Mouse (Mus musculus) layer of hippocampus, adult 11-12 months (tissue): ENCODE measurements at regions not wholly inside any gene's neighbourhood (a gene's known extent, or its start where the extent isn't known, plus 50 kb on each side); places are given as distances from the start of the nearest gene placed in this dataset.
"Not testable (repeated sequence)": the region's sequence is repeated elsewhere in the genome, so short reads cannot be mapped to it uniquely, and the experiment has no call there.

Source experiments
- DNase-seq: peaks from one replicate; pipeline ENCODE4 v3.0.0; 2022; ENCODE audit warnings: low spot score

GRCm38 (mm10) chr1:161728546-161729206 lies 59.6 kb downstream of the Fasl start:
- DNase-seq, result no peak

GRCm38 (mm10) chr1:161727357-161727756 lies 60.9 kb downstream of the Fasl start:
- not testable (repeated sequence) for DNase-seq

- DNase-seq, result not testable (repeated sequence)
Measured at GRCm38 (mm10) chr1:161726098-161726497, 62.2 kb downstream of the Fasl start.

GRCm38 (mm10) chr1:161719876-161720275 lies 68.4 kb downstream of the Fasl start:
- no peak for DNase-seq

- no peak for DNase-seq
Measured at GRCm38 (mm10) chr1:161718254-161718653, 70.0 kb downstream of the Fasl start.

- peak; percentile 40 for DNase-seq
Measured at GRCm38 (mm10) chr1:161712918-161713317, 75.4 kb downstream of the Fasl start.

GRCm38 (mm10) chr1:161712283-161712682 lies 76.0 kb downstream of the Fasl start:
- no peak for DNase-seq

- DNase-seq, result no peak
Measured at GRCm38 (mm10) chr1:161707049-161707448, 81.2 kb downstream of the Fasl start.

GRCm38 (mm10) chr1:161704961-161705360 lies 83.3 kb downstream of the Fasl start:
- DNase-seq, result no peak

GRCm38 (mm10) chr1:161704527-161704926 lies 83.8 kb downstream of the Fasl start:
- no peak for DNase-seq

- DNase-seq, result no peak
Measured at GRCm38 (mm10) chr1:161695886-161696285, 92.4 kb downstream of the Fasl start.

- no peak for DNase-seq
Measured at GRCm38 (mm10) chr1:161693768-161694160, 94.5 kb downstream of the Fasl start.

- DNase-seq, result no peak
Measured at GRCm38 (mm10) chr1:161692836-161693767, 95.2 kb downstream of the Fasl start.

GRCm38 (mm10) chr1:161688946-161689345 lies 99.3 kb downstream of the Fasl start:
- no peak for DNase-seq

GRCm38 (mm10) chr1:161687548-161687947 lies 100.7 kb downstream of the Fasl start:
- DNase-seq, result peak; percentile 48

- DNase-seq, result no peak
Measured at GRCm38 (mm10) chr1:161680558-161680957, 107.7 kb downstream of the Fasl start.

- no peak for DNase-seq
Measured at GRCm38 (mm10) chr1:161670937-161671336, 117.4 kb downstream of the Fasl start.

- DNase-seq, result no peak
Measured at GRCm38 (mm10) chr1:161664321-161664720, 124.0 kb downstream of the Fasl start.

- DNase-seq, result no peak
Measured at GRCm38 (mm10) chr1:161663351-161663750, 124.9 kb downstream of the Fasl start.

- DNase-seq, result peak; percentile 10
Measured at GRCm38 (mm10) chr1:161662241-161662640, 126.1 kb downstream of the Fasl start.

- no peak for DNase-seq
Measured at GRCm38 (mm10) chr1:161657511-161657910, 130.8 kb downstream of the Fasl start.

- no peak for DNase-seq
Measured at GRCm38 (mm10) chr1:161649387-161649786, 138.9 kb downstream of the Fasl start.

- no peak for DNase-seq
Measured at GRCm38 (mm10) chr1:161632098-161632497, 137.6 kb downstream of the Tnfsf18 start.
